Mouse (Mus musculus) heart, adult 8-10 months (tissue): ENCODE data around the gene Sox6. TPM values are rescaled to one million over a fixed set of nuclear protein-coding genes. Genes with fewer than 3 reads are reported as not detected.

ENCODE experiments used
- DNase-seq: peaks from one replicate; pipeline ENCODE4 v3.0.0; 2022; ENCODE audit warnings: low spot score
- total RNA-seq, 4 experiments: library from RNA; stranded (reverse); gene quantifications; 2 replicates each; pipeline ENCODE4 v1.2.4; 2022

The Sox6 gene
- total RNA-seq, 4 experiments from 2014 or later = 21.3 to 32.2 (median 26.4) TPM

- no peak for DNase-seq
Observed at GRCm38 (mm10) chr7:115830938-115831873, 207.4 kb downstream of the Sox6 start.

GRCm38 (mm10) chr7:115830366-115830765, 208.2 kb downstream of the Sox6 start:
- no peak for DNase-seq

GRCm38 (mm10) chr7:115829756-115830155, 208.8 kb downstream of the Sox6 start:
- no peak for DNase-seq

DNA sequence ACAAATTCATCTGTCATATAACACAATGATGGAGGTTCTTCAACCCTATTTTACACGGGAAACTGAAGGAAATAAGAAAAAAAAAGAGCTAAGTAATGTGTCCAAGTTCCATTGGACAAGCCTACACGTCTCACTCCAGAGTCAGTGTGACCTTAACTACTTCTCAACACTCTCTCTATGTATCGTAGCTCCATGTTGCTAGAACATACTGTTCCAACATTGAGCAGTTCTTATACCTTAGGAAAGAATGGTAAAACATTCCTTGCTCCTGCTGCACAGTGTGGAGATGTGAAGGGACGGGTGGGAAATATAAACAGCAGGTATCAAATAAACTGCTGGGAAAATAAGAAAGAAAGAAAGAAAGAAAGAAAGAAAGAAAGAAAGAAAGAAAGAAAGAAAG, 209.3 kb downstream of the Sox6 start:
- no peak for DNase-seq

DNA sequence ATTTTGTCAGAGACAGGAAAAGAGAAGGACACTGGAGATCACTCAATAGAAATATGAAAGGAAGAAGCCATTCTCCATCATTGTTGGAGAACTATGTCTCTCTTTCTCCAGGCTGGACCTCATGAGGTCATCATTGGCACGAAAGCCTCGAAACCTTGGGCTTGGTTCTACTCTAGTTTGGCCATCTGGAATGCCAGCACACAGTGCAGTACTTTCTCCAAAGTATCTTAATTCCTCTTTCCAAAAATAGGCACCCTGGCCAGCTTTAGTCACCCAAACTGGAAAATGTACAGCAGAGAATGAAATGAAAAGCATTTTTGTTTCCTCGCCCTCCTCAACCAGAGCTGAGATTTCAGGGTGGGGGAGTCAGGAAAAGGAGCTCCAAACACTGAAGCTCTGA, 213.3 kb downstream of the Sox6 start:
- peak; percentile 32 for DNase-seq

- no peak for DNase-seq
Observed at GRCm38 (mm10) chr7:115824621-115825256, 213.9 kb downstream of the Sox6 start.

- no peak for DNase-seq
Observed at GRCm38 (mm10) chr7:115819136-115819535, 219.5 kb downstream of the Sox6 start.

GRCm38 (mm10) chr7:115803256-115803655, 235.3 kb downstream of the Sox6 start:
- DNase-seq = no peak

- DNase-seq = no peak
Observed at GRCm38 (mm10) chr7:115794139-115794858, 244.3 kb downstream of the Sox6 start.

DNA sequence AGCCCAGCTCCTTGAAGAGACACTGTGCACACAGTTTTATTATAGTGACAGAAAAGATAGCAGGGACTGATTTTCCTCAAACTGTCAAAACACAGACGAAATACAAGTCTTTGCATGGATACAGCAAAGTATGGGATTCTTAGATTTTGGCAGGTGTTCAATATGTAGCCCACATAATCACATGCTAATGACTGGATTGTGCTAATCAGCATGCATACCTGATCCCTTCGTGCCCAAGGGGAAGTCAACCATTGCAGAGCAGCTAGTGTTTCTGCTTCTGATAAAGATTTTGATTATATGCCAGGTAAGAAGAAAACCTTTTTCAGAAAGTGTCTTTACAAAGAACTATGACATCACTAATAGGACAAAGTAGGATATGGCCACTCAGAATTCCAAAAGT, 245.8 kb downstream of the Sox6 start:
- no peak for DNase-seq

DNA sequence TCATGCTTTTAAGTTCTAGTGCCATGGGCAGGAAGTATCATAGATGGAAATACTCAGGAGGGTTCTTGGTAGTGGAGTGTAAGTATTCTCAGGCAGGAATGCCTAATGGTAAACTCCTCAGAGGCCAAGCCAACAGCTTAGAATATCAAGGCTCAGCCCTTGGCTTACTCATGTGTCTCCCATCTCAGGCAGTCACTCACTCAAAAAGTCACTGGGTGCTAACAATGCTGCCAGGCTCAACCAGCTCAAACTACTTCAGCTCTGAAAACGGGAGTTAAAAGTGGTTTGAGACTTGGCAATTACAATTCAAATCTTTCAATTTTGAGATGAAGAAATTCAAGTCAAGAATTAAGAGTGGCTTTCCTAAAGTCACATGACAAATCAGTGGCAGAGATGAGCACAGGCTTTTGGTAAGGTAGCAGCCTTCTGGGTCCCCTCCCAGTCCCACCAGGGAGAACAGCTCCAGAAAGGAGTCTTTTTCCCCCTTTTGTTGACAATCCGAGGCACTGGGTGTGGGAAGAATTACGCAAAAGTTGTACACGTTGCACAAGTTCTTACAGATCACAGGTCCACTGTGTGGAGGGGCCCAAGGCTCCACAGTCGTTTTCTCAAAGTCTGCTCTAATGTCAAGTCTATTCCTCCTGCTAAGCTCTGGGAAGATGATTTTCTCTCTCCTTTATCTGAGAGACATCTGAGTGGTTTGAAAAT, 249.3 kb downstream of the Sox6 start:
- no peak for DNase-seq

DNA sequence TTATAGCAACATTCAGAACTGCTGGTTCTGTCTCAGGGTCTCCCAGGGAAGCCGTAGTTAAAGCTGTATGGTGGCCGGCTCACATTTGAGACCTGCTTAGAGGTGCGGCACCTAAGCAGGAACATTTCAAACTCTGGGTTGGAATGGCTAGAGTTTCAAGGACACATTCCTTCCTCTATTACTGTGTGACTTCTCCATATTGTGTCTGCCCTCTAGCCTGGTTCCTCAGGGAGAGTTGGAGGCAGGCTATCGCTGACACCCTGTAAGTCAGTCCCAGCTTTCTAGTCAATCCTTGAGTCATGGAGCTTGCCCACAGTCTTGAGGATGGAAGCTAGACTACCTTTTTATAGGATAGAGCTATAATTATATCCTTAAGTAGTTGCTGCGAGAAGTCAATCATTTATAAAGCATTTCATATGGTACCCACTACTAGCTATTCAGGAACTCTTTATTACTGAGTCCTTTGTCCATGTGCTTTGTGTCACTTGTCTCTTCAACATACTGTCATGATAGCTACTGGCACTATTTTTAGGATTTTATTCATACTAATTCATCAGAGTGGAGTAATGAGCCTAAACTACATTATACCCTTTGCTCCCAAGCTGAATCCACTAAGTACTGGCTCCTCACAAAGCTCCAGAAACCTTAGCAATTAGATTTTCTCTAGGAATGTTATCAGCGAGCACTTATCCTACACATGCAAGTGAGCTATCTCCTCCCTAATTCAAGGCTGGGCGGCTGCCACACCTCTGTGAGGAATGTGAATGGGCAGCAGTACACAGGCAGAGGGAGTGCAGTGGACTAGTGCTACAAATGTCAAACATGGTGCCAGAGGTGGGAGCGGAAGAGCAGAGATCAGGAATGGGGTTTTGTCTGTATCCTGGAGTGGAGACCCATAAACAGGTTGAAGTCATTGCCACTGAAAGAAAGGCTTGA, 254.3 kb downstream of the Sox6 start:
- no peak for DNase-seq

- DNase-seq = no peak
Observed at GRCm38 (mm10) chr7:115780148-115780547, 258.4 kb downstream of the Sox6 start.

DNA sequence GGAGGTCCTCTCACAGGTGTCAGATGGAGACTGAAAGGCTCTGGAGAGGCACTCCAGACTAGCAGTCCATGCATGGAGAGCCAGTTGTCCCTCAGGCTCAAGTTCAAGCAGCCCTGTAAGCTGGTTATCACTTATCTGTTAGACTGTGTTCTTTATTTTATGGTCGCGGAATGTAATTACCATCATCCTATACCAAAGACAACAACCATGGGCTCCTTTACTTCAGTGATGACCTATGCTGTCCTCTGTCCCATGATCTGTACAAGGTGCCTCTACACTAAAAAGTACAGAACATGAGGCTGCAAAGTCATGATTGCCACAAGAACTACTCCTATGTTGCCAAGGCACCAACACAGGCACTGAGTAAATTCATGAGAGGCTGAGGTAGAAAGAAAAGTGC, 259.1 kb downstream of the Sox6 start:
- no peak for DNase-seq

DNA sequence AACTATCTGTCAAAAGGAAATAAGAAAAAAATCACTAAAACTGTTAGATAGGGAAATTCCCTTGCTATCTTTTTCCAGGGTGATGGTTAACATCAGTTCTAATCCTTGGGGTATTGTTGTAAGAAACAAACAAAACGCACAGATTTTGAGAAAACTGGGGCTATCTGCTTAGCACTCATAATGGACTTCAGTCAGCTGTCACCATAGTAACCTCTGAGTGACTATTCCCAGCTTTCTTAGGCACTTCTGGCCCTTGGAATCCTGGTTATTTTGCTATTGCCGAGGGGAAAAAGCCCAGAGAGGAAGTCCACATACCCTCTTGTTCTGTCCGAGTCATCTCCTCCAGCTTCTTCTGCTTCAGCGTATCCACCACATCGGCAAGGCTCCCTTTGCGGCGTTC, 261.9 kb downstream of the Sox6 start:
- no peak for DNase-seq

GRCm38 (mm10) chr7:115776324-115776723, 262.3 kb downstream of the Sox6 start:
- no peak for DNase-seq

- DNase-seq = no peak
Observed at GRCm38 (mm10) chr7:115766316-115766715, 272.3 kb downstream of the Sox6 start.

DNA sequence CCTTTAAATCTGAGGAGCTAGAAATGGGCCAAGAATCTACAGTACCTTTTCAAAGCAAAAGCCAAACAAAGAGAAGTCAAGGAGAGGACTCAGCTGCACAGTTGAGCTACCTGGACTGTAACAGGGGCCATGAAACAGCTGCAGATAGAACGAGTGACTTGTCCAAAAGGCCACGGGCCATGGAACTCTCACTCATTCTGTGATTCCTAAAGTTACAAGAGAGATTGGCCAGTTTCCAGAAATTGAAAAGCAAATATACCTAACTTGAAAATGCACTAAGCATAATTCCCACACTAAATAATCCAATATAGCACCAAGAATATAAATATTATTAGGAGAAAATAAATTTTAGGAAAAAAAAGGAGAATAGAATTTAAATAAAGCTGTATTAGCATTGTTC, 274.7 kb downstream of the Sox6 start:
- DNase-seq = no peak

DNA sequence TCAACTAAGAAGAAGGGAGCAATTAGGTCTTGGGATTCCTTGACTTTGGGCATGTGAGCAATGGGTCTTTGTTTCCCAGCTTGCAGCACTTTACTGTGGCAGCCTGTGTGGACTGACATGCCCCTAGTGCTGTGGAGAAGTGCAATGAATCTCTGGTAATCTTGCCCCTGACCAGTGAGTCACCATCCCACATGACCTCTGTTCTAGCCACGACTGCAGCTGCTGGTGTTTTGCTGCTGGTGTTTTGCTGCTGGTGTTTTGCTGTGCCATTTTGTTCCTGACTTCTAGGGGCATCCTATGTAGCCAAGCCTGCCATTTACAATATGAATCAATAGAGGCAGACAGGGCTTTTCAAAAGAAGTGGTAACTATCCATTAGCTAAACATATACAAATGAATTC, 280.4 kb downstream of the Sox6 start:
- DNase-seq = no peak

DNA sequence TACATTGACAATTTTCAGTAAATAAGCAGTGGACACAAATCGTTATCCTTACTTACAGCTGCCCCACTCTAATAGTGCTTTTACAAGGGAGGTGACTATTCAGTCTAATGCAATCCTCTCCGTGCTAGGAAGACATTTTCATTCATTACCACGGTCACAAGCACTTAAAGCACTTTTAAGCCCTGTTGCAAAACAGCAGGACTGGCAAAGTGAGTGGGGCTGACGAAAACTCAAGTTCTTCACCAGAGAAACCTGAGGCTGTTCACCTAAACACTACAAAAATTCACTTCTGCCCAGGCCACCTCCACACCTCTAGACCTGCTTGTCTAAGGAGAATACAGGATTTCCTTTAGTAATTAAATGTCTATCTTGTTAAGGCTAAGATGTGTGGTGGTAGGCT, 283.3 kb downstream of the Sox6 start:
- DNase-seq = no peak

GRCm38 (mm10) chr7:115754216-115754615, 284.4 kb downstream of the Sox6 start:
- DNase-seq = peak; percentile 18
